Mouse (Mus musculus): ENCODE data around the gene Mctp2.
"Not testable (repeated sequence)": the region's sequence is repeated elsewhere in the genome, so short reads cannot be mapped to it uniquely, and the experiment has no call there.

Gene Mctp2

GRCm38 (mm10) chr7:72271546-72271945 lies 34.9 kb downstream of the Mctp2 start:
- DNase-seq (ENCODE audit: low spot score): no peak

GRCm38 (mm10) chr7:72269994-72270393 lies 36.4 kb downstream of the Mctp2 start:
- no peak for DNase-seq (ENCODE audit: low spot score)

- DNase-seq (ENCODE audit: low spot score): no peak
Measured at GRCm38 (mm10) chr7:72260766-72261655, 45.4 kb downstream of the Mctp2 start.

GRCm38 (mm10) chr7:72259045-72259444 lies 47.4 kb downstream of the Mctp2 start:
- DNase-seq (ENCODE audit: low spot score): no peak

- not testable (repeated sequence) for DNase-seq (ENCODE audit: low spot score)
Measured at GRCm38 (mm10) chr7:72250326-72250725, 56.1 kb downstream of the Mctp2 start.

- DNase-seq (ENCODE audit: low spot score): no peak
Measured at GRCm38 (mm10) chr7:72241269-72241668, 65.1 kb downstream of the Mctp2 start.

- no peak for DNase-seq (ENCODE audit: low spot score)
Measured at GRCm38 (mm10) chr7:72239782-72240493, 66.5 kb downstream of the Mctp2 start.

- DNase-seq (ENCODE audit: low spot score): no peak
Measured at GRCm38 (mm10) chr7:72238575-72238974, 67.8 kb downstream of the Mctp2 start.

GRCm38 (mm10) chr7:72234433-72234998 lies 71.9 kb downstream of the Mctp2 start:
- no peak for DNase-seq (ENCODE audit: low spot score)

GRCm38 (mm10) chr7:72231182-72231877 lies 75.1 kb downstream of the Mctp2 start:
- no peak for DNase-seq (ENCODE audit: low spot score)

- no peak for DNase-seq (ENCODE audit: low spot score)
Measured at GRCm38 (mm10) chr7:72229925-72230324, 76.5 kb downstream of the Mctp2 start.

- no peak for DNase-seq (ENCODE audit: low spot score)
Measured at GRCm38 (mm10) chr7:72223558-72223957, 82.8 kb downstream of the Mctp2 start.

GRCm38 (mm10) chr7:72222532-72222931 lies 83.9 kb downstream of the Mctp2 start:
- no peak for DNase-seq (ENCODE audit: low spot score)

- DNase-seq (ENCODE audit: low spot score): no peak
Measured at GRCm38 (mm10) chr7:72218048-72218447, 88.4 kb downstream of the Mctp2 start.

- DNase-seq (ENCODE audit: low spot score): no peak
Measured at GRCm38 (mm10) chr7:72215563-72216215, 90.7 kb downstream of the Mctp2 start.

- DNase-seq (ENCODE audit: low spot score): no peak
Measured at GRCm38 (mm10) chr7:72210201-72210600, 96.2 kb downstream of the Mctp2 start.

GRCm38 (mm10) chr7:72209296-72209695 lies 97.1 kb downstream of the Mctp2 start:
- DNase-seq (ENCODE audit: low spot score): no peak

GRCm38 (mm10) chr7:72206841-72207240 lies 99.6 kb downstream of the Mctp2 start:
- DNase-seq (ENCODE audit: low spot score): no peak

- DNase-seq (ENCODE audit: low spot score): no peak
Measured at GRCm38 (mm10) chr7:72195709-72196108, 110.7 kb downstream of the Mctp2 start.

GRCm38 (mm10) chr7:72193304-72193703 lies 113.1 kb downstream of the Mctp2 start:
- DNase-seq (ENCODE audit: low spot score): no peak

GRCm38 (mm10) chr7:72181651-72182050 lies 124.8 kb downstream of the Mctp2 start:
- no peak for DNase-seq (ENCODE audit: low spot score)

GRCm38 (mm10) chr7:72169320-72169719 lies 137.1 kb downstream of the Mctp2 start:
- DNase-seq (ENCODE audit: low spot score): no peak

All from urinary bladder, postnatal 10 days (tissue).